Mouse (Mus musculus) kidney, postnatal 0 days (tissue): ENCODE measurements at regions not wholly inside any gene's neighbourhood (a gene's known extent, or its start where the extent isn't known, plus 50 kb on each side); places are given as distances from the start of the nearest gene placed in this dataset.

Source experiments
- ATAC-seq: fragments of 200-750 bp; cut with Nextera tagmentation; replicated peaks from 2 replicates; pipeline ENCODE4 v1.8.0; 2017; ENCODE audit warnings: low read depth, moderate number of reproducible peaks, moderate TSS enrichment, moderate library complexity; ENCODE audit not compliant: low FRiP score
- DNase-seq: peaks from one replicate; pipeline ENCODE4 v3.0.0-alpha.2; 2016; ENCODE audit warnings: low spot score
- H3K27ac ChIP-seq: fragments of 300-500 bp; sonication (generic); 2 replicates; pipeline ENCODE4 v1.5.1; 2014; ENCODE audit warnings: mild to moderate bottlenecking
- H3K27me3 ChIP-seq: fragments of 300-500 bp; sonication (generic); 2 replicates; pipeline ENCODE4 v1.6.1; 2014; ENCODE audit warnings: low read length, mixed read lengths; ENCODE audit not compliant: insufficient read depth
- H3K36me3 ChIP-seq: fragments of 300-500 bp; sonication (generic); 2 replicates; pipeline ENCODE4 v1.6.1; 2014; ENCODE audit warnings: low read length, mixed read lengths; ENCODE audit not compliant: insufficient read depth
- H3K4me1 ChIP-seq: fragments of 300-500 bp; sonication (generic); replicated peaks from 2 replicates; pipeline ENCODE4 v1.6.1; 2014; ENCODE audit warnings: antibody characterized with exemption, low read length, mixed read lengths; ENCODE audit not compliant: insufficient read depth
- H3K4me2 ChIP-seq: fragments of 300-500 bp; sonication (generic); 2 replicates; pipeline ENCODE4 v1.6.1; 2014; ENCODE audit warnings: mild to moderate bottlenecking, low read length, moderate library complexity, mixed read lengths
- H3K4me3 ChIP-seq: fragments of 300-500 bp; sonication (generic); replicated peaks from 2 replicates; pipeline ENCODE4 v1.5.1; 2014; ENCODE audit warnings: low read depth, low read length
- H3K9ac ChIP-seq: fragments of 300-500 bp; sonication (generic); 2 replicates; pipeline ENCODE4 v1.6.1; 2014; ENCODE audit warnings: low read depth, low read length
- H3K9me3 ChIP-seq: fragments of 300-500 bp; sonication (generic); replicated peaks from 2 replicates; pipeline ENCODE4 v1.6.1; 2016; ENCODE audit warnings: low read length, inconsistent platforms, mixed read lengths
- CTCF ChIP-seq: IDR thresholded peaks from 2 replicates; pipeline ENCODE4 v1.5.1; 2016; ENCODE audit warnings: antibody characterized with exemption, low read depth, mild to moderate bottlenecking, moderate library complexity
- WGBS: fragments of 180-500 bp; shearing (Covaris S2); extraction: QIAGEN DNeasy Blood & Tissue Kit; methylation state at CpG from one replicate; pipeline ENCODE4 v1.1.7; 2014; 5-methylcytosine and 5-hydroxymethylcytosine counted together

GRCm38 (mm10) chr4:137164933-137165332 lies 112.4 kb upstream of the Wnt4 start:
- peak overlapping the region; percentile 13; the same call in 1 of the 2 replicates for H3K4me3 ChIP-seq
- H3K36me3 ChIP-seq: no peaks in the 10 kb centered on the region
- peaks cover 14% of the 10 kb centered on the region for H3K4me1 ChIP-seq
- DNase-seq: peak; percentile 35
- no peaks in the 10 kb centered on the region for H3K27me3 ChIP-seq
- H3K9ac ChIP-seq: no peak overlapping the region
- no peak for TF ChIP-seq CTCF
- peak overlapping the region; percentile 36 for H3K4me2 ChIP-seq
- no peak overlapping the region for H3K27ac ChIP-seq
- no peaks in the 10 kb centered on the region for H3K9me3 ChIP-seq
- WGBS: 25% methylated on average over 9 of the region's 9 CpGs
- peak; percentile 70; the same call in 1 of the 2 replicates for ATAC-seq

- ATAC-seq: peak; percentile 55
Measured at GRCm38 (mm10) chr4:137164429-137164828, 112.9 kb upstream of the Wnt4 start.

GRCm38 (mm10) chr4:137163962-137164361 lies 113.3 kb upstream of the Wnt4 start:
- no peak for TF ChIP-seq CTCF
- DNase-seq (no peak), ATAC-seq (no peak)
- 46% methylated on average over 12 of the region's 12 CpGs for WGBS
- Histone ChIP-seq H3K36me3 (no peaks in the 10 kb centered on the region), H3K27me3 (no peaks in the 10 kb centered on the region), H3K4me3 (no peak overlapping the region), H3K9ac (no peak overlapping the region), H3K4me2 (peak overlapping the region; percentile 36; the same call in 1 of the 2 replicates), H3K9me3 (no peaks in the 10 kb centered on the region), H3K4me1 (peaks cover 14% of the 10 kb centered on the region), H3K27ac (no peak overlapping the region; the same call in 1 of the 2 replicates)

More at GRCm38 (mm10) chr4:137164429-137164828, 112.9 kb upstream of the Wnt4 start:
- peak overlapping the region; percentile 13; the same call in 1 of the 2 replicates for H3K4me3 ChIP-seq
- H3K9me3 ChIP-seq: no peaks in the 10 kb centered on the region
- no peaks in the 10 kb centered on the region for H3K36me3 ChIP-seq
- peaks cover 14% of the 10 kb centered on the region for H3K4me1 ChIP-seq
- H3K27me3 ChIP-seq: no peaks in the 10 kb centered on the region
- peak overlapping the region; percentile 36 for H3K4me2 ChIP-seq
- H3K9ac ChIP-seq: no peak overlapping the region
- 3% methylated on average over 12 of the region's 12 CpGs for WGBS
- peak; percentile 89 for TF ChIP-seq CTCF
- peak; percentile 74 for DNase-seq
- no peak overlapping the region; the same call in 1 of the 2 replicates for H3K27ac ChIP-seq

- 62% methylated on average over 7 of the region's 7 CpGs for WGBS
Measured at GRCm38 (mm10) chr4:137160526-137160925, 111.9 kb upstream of the Zbtb40 start.

GRCm38 (mm10) chr4:137158201-137158600 lies 109.6 kb upstream of the Zbtb40 start:
- H3K4me2 ChIP-seq: no peak overlapping the region
- no peaks in the 10 kb centered on the region for H3K9me3 ChIP-seq
- WGBS: 51% methylated on average over 9 of the region's 9 CpGs
- H3K9ac ChIP-seq: no peak overlapping the region
- H3K4me3 ChIP-seq: no peak overlapping the region
- ATAC-seq (no peak), DNase-seq (no peak)
- H3K4me1 ChIP-seq: peaks cover 4% of the 10 kb centered on the region
- H3K27ac ChIP-seq: no peak overlapping the region
- no peaks in the 10 kb centered on the region for H3K36me3 ChIP-seq
- no peak for TF ChIP-seq CTCF
- H3K27me3 ChIP-seq: no peaks in the 10 kb centered on the region

More at GRCm38 (mm10) chr4:137160526-137160925, 111.9 kb upstream of the Zbtb40 start:
- ATAC-seq (no peak), DNase-seq (no peak)
- no peaks in the 10 kb centered on the region for H3K36me3 ChIP-seq
- TF ChIP-seq CTCF: no peak
- H3K4me2 ChIP-seq: no peak overlapping the region
- no peaks in the 10 kb centered on the region for H3K9me3 ChIP-seq
- no peak overlapping the region for H3K27ac ChIP-seq
- no peaks in the 10 kb centered on the region for H3K27me3 ChIP-seq
- no peak overlapping the region for H3K9ac ChIP-seq
- peaks cover 16% of the 10 kb centered on the region for H3K4me1 ChIP-seq
- no peak overlapping the region for H3K4me3 ChIP-seq

GRCm38 (mm10) chr4:137156441-137157105 lies 108.0 kb upstream of the Zbtb40 start:
- Histone ChIP-seq H3K4me2 (no peak overlapping the region), H3K4me3 (no peak overlapping the region), H3K9ac (no peak overlapping the region), H3K36me3 (no peaks in the 10 kb centered on the region), H3K27ac (no peak overlapping the region), H3K27me3 (no peaks in the 10 kb centered on the region), H3K9me3 (0 out of 2 replicates have a peak, but pooled peaks cover 4% of the 10 kb centered on the region), H3K4me1 (0 out of 2 replicates have a peak, but pooled peaks cover 2% of the 10 kb centered on the region)
- 47% methylated on average over 11 of the region's 11 CpGs for WGBS
- ATAC-seq (no peak), DNase-seq (no peak)
- no peak for TF ChIP-seq CTCF
